Mouse (Mus musculus) natural killer cell, adult 2 months (primary cell): ENCODE data around the gene Mut.

Source experiments
- DNase-seq, 2 experiments: peaks; one replicate each; pipeline ENCODE4 v3.0.0; 2022; ENCODE audit warnings: low spot score in 2 of 2

Gene Mut

DNA sequence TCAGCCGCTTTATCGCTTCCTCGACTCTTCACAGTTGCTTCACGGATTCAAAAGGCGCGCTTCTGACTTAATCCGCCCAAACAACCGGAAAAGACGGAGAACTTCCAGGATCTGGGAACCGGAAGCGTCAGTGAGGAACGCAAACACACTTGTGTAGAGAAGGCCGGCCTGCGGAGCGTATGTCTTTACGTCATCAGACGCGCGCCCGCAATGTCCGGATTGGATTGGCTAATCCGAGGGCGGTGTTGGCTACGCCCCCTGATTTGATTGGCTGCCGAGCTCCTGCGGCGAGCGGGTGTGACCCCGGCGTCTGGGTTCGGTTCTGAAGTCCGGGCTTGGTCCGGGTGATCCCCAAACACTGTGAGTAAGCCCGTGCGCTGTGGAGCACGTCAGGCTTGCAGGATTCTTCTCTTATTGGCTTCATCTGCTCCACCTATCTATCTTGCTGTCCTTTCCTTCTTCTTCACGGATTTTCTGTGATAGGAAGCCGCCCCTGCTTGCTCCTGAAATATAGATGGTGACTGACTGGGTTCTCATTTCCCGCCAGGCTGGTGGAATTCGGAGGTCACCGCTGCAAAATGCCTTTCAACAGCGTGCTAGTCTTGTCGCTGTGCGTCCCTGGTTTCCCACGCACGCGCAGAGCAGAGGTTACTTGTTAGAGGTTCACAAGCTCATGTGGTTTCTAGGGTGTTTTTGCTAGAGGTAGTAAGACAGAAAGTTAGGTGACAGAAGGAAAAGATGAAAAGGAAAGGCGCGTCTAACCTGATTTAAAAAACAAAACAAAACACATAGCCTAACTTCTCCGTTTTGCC is at the start of gene Mut, which contains the start of gene Cenpq:
Gene Mut (plus strand): TSS at position 266 of the 812 bp plus-strand sequence.
Gene Cenpq (minus strand): TSS at position 628 of the 812 bp plus-strand sequence.
- peak; percentile 90 to 93 for DNase-seq

DNA sequence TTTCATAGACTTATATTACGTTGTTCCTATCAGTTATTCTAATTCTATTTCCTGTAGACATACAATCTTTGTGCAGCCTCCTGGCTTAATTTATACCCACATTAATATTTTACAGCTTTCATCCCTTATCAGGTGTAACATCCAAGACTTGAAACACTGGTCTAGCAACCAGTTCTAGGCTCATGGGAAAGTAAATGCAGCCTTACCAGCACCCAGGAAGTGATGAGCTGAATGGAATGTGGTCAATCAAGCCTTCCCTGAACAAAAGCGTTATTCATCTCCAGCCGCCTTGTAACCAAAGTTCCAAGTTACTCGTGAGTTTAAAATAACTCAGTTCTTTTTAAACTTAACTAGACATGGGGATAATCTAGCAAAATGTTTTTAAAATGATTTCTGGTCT is 49.3 kb upstream of the Mut start:
- no peak for DNase-seq

DNA sequence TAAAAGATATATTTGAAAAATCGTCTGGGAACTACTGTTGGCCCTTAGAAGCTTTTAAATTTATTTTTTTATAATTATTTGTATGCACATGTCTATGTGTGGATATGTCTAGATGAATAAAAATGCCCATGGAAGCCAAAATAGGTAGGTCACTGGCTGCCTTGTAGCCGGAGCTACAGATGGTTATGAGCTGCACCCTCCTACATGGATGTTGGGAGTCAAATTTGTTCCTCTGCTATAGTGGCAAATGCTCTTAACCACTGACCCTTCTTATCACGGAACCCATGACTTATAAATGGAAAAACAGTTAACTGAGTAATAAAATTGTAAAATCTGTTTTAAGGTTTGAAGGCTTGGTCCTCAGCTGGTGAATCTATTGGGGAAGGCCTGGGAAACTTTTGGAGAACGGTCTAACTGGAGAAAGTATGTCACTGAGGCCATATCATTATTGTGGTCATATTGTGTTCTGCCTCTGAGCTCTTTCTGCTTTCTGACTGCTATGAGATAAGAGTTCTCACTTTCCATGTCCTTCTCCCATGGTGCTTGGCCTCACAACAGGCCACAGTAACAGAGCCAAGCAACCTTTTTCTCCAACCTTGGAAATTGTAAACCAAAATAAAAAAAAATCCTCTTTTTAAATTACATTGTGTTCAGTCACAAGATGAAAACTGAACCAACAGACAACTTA is 46.5 kb upstream of the Mut start:
- DNase-seq: no peak

DNA sequence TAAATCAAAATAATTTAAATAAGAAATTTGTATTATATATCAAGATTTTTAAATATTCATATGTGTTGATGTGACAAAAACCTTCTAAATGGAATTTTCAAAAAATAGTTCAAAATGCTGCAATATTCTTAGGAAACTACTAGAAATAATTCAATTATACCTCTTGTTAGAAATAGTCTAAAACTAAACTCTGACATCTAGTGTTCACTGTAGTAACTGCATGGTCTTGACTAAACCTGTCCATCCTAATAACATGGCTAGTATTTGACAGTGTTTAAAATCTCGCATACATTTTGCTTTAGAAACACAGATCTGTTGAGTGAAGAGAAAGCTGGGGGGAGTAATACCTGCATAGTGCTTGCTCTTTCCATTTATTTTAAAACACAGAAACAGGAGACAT is 37.6 kb upstream of the Mut start:
- no peak for DNase-seq

DNA sequence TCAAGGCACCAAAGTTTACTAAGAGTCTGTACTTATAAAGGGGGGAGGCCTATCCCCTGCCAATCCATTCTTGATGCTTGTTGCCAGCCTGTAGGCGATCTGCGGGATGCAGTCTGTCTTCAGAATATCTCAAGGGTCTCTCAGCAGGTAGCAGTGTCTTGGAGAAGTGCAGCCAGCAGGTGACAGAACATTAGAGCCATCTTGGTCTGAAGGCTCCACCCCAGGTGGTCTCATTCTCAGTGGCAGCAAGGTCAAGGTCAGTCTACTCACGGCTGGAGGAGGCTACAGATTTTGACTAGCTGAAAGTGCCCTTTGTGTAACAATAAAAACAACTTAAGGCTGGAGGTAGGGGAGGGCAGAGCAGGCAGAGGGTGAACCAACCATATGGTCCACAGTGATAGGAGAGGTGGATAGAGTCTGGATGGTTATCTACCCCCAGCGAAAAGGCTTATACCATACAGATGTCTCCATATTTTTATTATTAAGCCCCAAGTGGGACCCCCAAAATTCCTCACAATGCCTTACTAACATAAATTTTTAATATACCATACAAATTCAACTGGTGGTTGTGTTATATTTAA is 34.6 kb upstream of the Mut start:
- DNase-seq: no peak

DNA sequence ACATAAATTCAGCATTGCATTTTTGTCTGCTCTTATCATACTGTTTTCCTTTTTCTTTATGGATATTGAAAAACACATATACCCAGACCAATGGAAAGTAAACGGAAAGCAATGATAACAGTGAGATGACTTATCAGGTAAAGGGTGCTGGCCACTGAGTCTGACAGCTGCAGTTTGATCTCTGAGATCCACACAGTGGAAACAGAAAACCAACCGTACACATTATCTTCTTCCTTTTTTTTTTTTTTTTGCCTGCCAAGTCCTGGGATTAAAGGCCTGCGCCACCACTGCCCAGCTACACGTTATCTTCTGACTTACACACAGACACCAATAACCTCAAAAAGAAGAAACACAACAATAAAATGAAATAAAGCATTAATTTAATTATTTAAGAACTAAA is 31.1 kb upstream of the Mut start:
- DNase-seq: no peak

DNA sequence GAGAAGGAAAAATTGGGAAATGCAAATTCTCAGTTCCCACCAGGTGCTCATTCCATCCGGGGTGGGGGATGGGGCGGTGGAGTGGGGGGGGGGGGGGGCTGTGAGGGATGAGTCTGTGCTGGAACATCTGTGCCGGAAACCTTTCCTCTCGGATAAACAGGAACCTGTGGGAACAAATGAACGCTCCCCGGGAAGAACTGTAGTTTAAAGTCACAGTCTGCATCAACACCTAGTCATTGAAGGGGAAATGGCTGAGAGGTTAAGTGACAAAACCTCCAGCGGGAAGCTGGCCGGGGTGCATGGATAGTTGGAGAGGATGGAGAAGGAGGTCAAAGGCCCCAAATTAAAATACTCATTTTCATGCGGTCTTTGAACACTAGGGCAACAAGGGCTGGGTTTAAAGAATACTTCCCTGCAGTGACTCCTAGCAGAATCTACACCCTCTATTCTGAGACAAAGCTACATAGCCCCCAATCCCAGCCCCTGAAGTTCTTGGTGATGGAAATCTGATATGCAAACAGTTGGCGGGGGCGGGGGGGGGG is 30.4 kb upstream of the Mut start:
- DNase-seq: no peak

DNA sequence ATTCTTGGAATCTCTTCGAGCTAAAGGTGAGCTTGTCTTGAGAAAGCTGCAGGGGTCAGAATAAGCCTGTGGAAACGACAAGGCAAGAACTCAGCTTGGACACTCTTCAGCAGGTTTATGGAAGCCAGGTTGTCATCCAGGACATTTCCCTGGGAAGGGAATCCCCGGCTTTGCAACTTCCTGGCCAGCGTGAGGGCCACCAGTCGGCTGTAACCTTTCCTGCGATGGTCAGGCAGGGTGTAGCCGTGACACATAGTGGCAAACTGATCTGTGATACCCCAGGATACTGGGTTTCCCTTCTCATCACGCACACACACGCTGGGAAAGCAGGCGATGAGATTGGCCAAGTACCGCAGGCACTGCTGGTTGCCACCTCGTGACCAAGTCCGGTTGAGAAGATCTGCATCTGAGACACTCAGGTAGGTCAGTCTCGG is 29.7 kb upstream of the Mut start:
- no peak for DNase-seq

DNA sequence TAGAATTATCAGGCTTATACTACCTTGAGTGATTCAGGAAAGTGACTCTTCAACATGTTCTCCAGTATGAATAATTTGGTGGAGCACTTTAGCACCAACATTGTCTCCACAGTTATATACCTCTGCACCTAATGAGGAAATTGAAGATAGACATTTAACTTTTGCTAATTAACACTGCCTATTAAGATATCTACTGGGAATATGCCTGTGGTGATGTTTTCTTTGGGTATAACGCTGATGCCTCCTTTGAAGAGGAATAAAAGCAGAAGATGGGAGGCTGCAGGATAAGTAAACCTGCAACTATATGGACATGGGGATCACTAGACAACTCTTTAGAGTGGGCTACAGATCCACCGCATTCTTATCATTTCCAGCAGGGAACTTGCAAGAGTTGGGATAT is 20.2 kb upstream of the Mut start, which contains the start of gene Glyatl3:
Gene Glyatl3 (minus strand): TSS at position 101 of the 400 bp plus-strand sequence.
- DNase-seq: no peak

DNA sequence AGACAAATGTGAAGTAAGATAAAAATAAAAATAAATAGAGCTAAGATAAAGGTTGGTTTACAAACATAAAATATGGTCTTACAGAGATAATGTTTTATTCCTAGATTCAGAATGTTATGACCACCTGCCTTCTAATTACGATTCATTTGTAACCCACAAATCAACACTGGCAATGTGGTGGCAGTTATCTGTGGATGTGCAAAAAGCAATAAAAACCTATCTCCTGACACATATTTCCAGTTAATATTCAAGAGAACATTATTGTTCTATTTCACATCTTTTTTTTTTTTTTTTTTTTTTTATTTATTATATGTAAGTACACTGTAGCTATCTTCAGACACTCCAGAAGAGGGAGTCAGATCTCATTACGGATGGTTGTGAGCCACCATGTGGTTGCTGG is 19.0 kb upstream of the Mut start:
- no peak for DNase-seq

DNA sequence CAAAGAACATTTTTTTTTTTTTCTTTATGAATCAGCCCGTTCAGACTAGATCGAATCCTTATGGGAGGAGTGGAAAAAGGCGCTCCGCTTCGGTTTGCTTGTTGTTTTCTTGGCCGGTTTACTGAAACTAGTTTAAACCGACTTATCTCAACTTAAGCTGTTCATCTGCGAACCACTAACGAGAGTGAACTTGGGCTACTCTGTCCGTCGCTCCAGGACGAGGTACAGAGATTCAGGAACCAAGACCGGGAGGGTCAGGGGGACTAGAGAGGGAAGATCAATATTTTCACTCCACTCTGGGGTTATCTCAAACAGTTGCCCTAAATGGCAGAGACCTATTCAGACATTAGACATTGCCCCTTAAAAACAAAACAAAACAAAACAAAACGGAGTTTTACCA is 500 bp upstream of the Mut start:
- DNase-seq: peak in 1 of 2 experiments; percentile 1

DNA sequence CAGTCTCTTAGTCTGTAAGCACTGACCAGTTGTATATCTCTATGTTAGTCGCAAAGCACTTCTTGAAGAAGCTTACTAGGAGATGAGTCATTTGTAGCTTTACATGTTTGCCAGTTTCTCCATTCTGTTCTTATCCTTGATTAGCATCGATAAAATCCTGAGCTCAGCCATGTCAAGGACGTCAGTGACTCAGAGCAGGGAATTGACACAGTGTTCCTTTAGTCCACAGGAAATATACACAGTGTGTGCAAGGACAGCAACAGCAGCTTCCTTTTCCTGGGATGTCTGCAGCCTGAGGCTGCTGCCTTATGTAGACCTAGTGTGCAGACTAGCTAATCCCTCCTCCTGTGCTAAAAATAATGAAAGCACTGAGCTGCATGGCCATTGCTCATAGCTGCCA is 14.0 kb downstream of the Mut start:
- no peak for DNase-seq

DNA sequence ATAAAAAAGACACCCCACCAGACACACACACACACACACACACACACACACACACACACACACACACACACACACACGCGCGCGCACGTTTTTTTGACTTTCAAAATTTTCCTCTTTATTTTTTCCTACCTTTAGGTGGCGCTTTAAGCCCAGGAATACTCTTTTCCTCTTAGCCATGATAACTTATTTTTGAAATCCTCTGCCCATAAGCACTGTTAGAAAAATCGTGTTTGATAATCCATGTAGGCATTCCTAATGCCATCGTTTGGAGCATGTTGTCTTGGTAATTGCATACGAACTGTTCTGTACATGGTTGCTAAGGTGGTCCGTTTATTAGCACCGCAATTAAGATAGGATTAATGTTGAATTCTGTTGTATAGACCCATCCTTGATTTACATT is 43.4 kb downstream of the Mut start:
- DNase-seq: no peak

DNA sequence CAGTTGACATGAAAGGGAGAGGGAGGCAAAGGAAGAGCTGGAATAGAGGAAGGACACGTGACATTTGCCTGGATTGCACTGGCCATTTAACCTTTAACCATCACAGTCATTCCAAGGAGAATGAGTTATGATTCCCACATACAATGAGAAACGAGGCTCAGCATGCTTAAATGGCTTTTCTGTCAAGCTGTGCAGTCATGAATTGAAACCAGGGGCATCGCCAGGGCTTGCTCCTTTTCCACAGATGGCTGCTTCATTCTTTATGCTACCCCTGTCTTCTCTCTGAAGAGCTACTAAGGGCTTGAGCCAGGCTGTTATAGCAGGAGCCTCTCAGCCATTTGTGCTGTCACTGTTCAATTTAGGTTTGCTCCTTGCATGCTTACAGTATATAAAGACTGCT is 57.6 kb downstream of the Mut start:
- no peak for DNase-seq
